Mouse (Mus musculus) T-helper 17 cell (primary cell): Measurements from ENCODE around the gene Yy1.

Source experiments
- in situ Hi-C, 2 experiments: fragments of 300-600 bp; cut with MboI, MseI; formaldehyde crosslinking; loops; 1 replicate in 1 of 2; 2 replicates in 1 of 2; pipeline ENCODE4 v1.15.1; 2025; ENCODE audit warnings: high pct_unique_total_duplicates in 2 of 2

Yy1 gene

GRCm38 (mm10) chr12:108768196-108768854 lies 24.4 kb upstream of the Yy1 start:
- in situ Hi-C loops, result no loop called here

GRCm38 (mm10) chr12:108780108-108780877 lies 12.5 kb upstream of the Yy1 start:
- in situ Hi-C loops, result no loop called here

- in situ Hi-C loops, result no loop called here
These were observed 7.6 kb upstream of the Yy1 start for GRCm38 (mm10) chr12:108785161-108785560.

- in situ Hi-C loops, result no loop called here
These were observed 5.4 kb upstream of the Yy1 start for GRCm38 (mm10) chr12:108787329-108787728.

DNA sequence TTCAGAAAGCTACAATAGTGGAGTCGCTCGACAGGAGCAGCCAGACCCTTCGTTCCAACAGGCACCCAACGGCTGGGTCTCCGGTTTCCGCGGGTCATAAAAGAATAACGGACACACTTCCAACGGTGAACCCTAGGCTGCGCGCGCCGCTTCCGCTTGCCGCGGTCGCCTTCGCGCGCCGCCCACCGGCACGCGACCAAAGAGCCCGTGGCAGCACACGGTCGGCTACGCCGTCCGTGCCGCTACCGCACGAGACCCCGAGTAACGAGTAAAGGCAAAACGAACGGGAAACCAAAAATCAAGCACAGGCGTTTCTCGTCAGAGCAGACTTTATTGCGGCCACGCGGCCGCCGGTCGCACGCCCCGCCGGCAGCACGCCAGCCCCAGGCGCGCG lies 624 bp upstream of the Yy1 start:
- in situ Hi-C loops, result no loop called here

DNA sequence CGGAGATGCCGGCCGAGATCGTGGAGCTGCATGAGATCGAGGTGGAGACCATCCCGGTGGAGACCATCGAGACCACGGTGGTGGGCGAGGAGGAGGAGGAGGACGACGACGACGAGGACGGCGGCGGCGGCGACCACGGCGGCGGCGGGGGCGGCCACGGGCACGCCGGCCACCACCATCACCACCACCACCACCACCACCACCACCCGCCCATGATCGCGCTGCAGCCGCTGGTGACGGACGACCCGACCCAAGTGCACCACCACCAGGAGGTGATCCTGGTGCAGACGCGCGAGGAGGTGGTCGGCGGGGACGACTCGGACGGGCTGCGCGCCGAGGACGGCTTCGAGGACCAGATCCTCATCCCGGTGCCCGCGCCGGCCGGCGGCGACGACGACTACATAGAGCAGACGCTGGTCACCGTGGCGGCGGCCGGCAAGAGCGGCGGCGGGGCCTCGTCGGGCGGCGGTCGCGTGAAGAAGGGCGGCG lies 724 bp downstream of the Yy1 start:
- in situ Hi-C loops, result no loop called here

DNA sequence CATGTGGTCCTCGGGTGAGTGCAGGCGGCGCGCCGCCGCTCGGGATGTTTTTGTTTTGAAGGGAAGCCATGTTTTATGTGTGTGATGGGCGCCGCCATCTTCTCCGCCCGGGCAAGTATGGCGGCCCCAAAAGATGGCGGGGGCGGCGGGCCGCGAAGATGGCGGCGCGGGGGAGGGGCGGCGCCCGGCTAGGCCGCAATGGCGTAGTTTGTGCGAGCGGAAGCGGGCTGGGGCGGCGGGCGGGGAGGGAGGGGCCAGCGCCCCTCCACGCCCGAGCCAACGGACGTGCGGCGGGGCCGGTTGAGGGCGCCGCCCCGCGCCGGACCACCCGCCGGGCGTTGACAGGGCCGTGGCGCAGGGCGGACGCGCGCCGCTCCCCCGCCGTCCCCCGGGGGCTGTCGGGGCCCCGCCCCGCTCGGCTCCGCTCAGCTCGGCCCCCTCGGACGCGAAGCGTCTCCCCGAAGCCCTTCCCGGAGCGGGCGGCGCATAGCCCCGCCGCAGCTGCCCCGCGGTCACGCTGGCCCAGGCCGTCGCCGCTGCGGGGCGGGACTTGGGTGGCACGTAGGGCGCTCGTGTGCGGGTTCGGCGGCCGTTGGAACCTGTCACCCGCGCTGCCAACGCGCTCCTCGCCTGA lies 1.4 kb downstream of the Yy1 start:
- in situ Hi-C loops, result no loop called here

DNA sequence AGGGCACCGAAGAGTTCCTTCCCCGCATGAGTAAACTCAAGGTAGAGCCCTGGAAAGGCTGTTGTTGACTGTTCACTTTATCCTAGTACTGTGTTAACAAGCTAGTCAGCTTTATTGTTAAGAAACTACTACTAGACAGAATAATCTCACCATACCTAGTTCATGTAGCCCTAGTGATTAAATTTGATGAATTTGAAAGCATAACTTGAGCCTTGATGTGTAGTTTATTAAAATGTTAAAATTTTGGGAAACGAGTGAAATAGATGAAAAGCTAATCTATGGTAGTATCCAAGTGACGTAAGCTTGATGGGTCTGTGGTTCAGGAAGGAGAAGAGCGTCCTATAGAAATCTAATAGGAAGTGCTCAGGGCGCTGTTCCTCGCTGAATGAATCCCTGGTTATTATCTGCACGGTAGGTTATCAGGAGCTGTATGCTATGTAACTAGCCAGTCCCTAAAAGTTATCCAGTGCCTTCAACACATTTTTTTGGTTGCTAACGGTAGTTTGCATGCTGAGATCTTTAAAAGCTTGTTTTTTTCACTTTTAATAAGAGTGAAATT lies 2.3 kb downstream of the Yy1 start:
- in situ Hi-C loops, result no loop called here

DNA sequence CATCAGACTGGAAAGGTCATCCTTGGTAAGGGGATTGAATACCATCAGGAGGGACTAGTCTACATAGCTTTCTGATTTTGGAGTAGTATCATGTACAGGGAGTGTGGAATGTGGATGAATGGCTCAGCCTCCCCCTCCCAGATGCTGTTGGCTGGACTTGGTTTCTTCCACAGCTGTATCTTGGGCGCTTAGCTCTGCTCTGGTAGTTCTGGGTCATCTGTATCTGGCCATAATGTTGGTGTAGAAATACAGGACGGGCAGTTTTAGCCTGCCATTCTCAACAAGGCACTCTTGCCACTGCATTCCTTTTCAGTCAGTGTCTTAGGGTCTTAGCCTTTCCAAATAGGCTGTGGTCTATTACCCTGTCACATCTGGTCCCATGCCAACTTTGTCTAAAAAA lies 8.8 kb downstream of the Yy1 start:
- in situ Hi-C loops, result loop anchor here in 1 of 2 experiments (10.0 kb wide), 1 partner anchor 1933 kb away; the partner anchor contains the start of gene Wdr20

DNA sequence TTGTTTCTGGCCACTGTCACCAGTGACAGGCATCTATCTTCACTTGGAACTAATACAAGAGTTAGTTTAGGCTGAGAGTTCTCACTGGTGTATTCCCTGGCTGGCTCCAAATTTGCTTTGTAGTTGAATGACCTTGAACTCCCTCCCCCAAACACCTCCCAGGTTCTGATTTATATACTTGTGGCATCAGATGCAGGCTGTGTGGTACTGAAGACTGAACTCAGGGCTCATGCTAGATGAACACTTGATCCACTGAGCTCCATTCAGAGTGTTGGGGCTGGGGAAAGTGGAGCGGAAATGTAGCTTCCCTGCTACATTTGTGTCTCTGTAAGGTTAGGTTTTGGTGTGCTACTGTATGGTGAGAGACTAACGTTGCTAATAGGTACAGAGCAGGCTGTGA lies 11.6 kb downstream of the Yy1 start:
- in situ Hi-C loops, result loop anchor here in 1 of 2 experiments (10.0 kb wide), 1 partner anchor 1930 kb away; the partner anchor contains the start of gene Wdr20

- in situ Hi-C loops, result loop anchor here in 1 of 2 experiments (10.0 kb wide), 1 partner anchor 1926 kb away; the partner anchor contains the start of gene Wdr20
These were observed 15.7 kb downstream of the Yy1 start for GRCm38 (mm10) chr12:108808465-108808864.

GRCm38 (mm10) chr12:108809771-108810170 lies 17.0 kb downstream of the Yy1 start:
- in situ Hi-C loops, result loop anchor here in 1 of 2 experiments (10.0 kb wide), 1 partner anchor 1925 kb away; the partner anchor contains the start of gene Wdr20

DNA sequence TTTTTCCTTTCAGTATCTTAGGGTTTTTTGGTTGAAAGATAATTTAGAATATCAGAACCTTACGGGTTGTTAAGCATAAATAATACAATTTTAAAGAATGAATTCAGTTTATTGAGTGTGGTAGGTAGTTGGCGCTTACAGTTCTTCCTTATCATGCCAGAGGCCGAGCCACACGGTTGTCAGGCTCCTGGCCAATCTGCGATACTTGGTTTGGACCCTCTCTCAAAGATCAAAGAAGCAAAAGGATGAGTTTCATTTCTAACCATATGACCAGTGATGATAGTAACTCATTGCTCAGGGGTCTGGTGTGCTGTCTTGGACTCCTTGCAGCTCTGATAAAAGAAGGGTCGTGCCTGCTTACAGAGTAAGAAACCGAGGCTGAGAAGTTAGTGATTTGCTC lies 17.5 kb downstream of the Yy1 start:
- in situ Hi-C loops, result no loop called here

GRCm38 (mm10) chr12:108811133-108811532 lies 18.4 kb downstream of the Yy1 start:
- in situ Hi-C loops, result no loop called here

DNA sequence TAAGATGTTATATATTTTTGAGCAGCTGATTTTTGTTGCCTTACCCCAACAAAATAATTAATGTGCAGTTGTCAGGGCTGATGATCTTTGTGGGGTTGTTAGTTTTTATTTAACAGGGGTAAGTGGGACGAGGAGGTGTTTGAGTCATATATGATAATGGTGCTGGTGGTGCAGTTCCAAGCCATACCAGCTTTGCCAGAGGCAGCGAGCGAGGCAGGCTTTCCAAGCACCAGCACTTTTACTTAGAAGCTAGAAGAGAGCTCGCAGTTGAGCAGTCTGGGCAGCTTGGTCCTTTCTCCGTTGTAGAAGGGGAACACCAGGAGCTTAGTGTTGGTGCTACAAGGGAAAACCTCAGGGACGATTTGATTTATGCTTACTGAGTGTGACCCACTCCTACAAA lies 19.7 kb downstream of the Yy1 start:
- in situ Hi-C loops, result no loop called here

DNA sequence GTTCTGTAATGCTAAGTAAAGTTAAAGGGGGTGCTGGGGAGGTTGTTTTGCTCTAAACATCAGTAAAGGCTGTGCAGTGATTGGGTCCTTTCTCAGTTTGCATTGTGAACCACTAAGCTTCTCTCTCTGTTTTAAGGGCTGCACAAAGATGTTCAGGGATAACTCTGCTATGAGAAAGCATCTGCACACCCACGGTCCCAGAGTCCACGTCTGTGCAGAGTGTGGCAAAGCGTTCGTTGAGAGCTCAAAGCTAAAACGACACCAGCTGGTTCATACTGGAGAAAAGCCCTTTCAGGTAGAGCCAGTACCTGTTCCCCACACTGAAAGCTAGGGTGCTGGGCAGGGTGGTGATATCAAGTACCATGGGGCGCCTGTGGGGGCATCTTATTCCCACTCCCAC lies 21.7 kb downstream of the Yy1 start:
- in situ Hi-C loops, result no loop called here

DNA sequence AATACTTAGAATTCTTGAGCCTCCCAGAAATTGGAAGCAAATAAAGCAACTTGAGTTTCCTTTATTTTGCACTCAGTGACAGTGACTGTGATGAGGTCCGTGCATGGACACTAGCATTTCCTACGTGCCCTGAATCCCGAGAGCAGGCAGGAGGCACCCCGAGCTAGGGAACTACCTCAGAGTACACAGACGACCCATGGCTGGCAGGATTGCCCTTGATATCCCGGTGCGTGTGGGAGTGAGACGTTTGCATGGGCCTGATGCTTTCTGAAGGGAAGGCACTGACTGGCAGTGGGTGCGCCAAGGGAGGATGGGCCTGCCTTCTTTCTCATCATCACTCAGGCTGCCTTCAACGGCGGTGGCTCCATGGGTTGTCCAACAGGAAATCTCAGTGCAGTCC lies 23.8 kb downstream of the Yy1 start:
- in situ Hi-C loops, result no loop called here

DNA sequence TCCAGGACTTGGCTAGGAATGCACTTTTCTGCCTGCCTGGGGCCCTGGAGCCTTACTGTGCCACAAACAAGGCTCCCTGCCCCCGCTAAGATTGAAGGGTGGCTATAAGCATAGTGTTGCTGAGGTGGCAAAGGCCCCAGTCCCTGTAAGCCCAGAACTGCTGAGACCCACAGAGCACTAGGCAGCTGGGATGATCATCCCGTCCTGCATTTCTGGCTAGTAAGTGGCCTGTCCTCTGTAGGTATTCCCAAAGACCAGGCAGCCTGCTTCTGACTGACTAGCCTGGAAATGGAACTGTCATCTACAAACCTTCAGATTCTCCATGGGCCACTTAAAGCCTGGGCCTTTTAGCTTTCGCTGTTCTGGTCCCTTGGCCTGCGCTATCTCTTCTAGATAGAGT lies 27.7 kb downstream of the Yy1 start:
- in situ Hi-C loops, result no loop called here

GRCm38 (mm10) chr12:108823036-108823435 lies 30.3 kb downstream of the Yy1 start:
- in situ Hi-C loops, result no loop called here

DNA sequence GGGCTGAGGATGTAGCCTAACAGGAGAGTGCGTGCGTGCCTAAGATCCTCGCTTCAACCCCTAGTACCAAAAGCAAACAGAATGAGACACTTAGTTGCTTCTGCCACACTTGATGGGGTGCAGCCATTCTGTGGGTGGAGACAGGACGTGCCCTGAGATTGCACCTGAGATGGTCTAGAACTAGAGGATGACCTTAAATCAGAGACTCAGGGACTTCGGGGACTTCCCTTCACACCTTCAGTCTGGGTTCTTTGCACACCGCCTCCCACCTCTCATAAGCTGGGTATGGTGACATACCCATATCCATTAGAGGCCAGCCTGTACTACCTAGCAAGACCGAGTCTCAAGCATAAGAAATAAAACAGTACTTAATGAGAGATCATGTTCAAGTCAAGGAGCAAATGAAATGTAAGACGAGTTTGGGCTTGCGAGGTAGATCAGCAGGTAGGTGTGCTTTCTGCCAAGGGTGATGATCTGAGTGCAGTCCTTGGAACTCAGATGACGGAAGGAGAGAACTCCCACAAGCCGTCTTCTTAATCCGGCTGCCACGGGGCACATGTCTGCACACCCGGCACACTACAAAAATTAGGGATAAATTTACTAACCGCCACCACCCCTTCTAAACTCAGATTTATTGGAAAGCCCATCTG lies 31.6 kb downstream of the Yy1 start:
- in situ Hi-C loops, result no loop called here

- in situ Hi-C loops, result no loop called here
These were observed 32.9 kb downstream of the Yy1 start for GRCm38 (mm10) chr12:108825561-108826224.
